Mouse (Mus musculus) hindbrain, embryonic 15.5 days (tissue): ENCODE measurements at regions not wholly inside any gene's neighbourhood (a gene's known extent, or its start where the extent isn't known, plus 50 kb on each side); places are given as distances from the start of the nearest gene placed in this dataset.

Experiments
- ATAC-seq: fragments of 200-750 bp; cut with Nextera tagmentation; 2 replicates; pipeline ENCODE4 v1.8.0; 2017; ENCODE audit warnings: low read depth, moderate number of reproducible peaks, moderate TSS enrichment; ENCODE audit not compliant: low FRiP score
- H3K27ac ChIP-seq: fragments of 300-500 bp; sonication (generic); replicated peaks from 2 replicates; pipeline ENCODE4 v1.5.1; 2015; ENCODE audit warnings: mild to moderate bottlenecking, inconsistent platforms
- H3K27me3 ChIP-seq: fragments of 300-500 bp; sonication (generic); 2 replicates; pipeline ENCODE4 v1.6.1; 2015; ENCODE audit warnings: control low read depth, inconsistent platforms
- H3K36me3 ChIP-seq: fragments of 300-500 bp; sonication (generic); 2 replicates; pipeline ENCODE4 v1.6.1; 2015; ENCODE audit warnings: control low read depth, inconsistent platforms
- H3K4me1 ChIP-seq: fragments of 300-500 bp; sonication (generic); replicated peaks from 2 replicates; pipeline ENCODE4 v1.6.1; 2015; ENCODE audit warnings: control low read depth, inconsistent platforms
- H3K4me2 ChIP-seq: fragments of 300-500 bp; sonication (generic); 2 replicates; pipeline ENCODE4 v1.6.1; 2015; ENCODE audit warnings: moderate library complexity, mild to moderate bottlenecking, inconsistent platforms
- H3K4me3 ChIP-seq: fragments of 300-500 bp; sonication (generic); 2 replicates; pipeline ENCODE4 v1.5.1; 2015; ENCODE audit warnings: mild to moderate bottlenecking, inconsistent platforms
- H3K9ac ChIP-seq: fragments of 300-500 bp; sonication (generic); 2 replicates; pipeline ENCODE4 v1.6.1; 2015; ENCODE audit warnings: inconsistent platforms
- H3K9me3 ChIP-seq: fragments of 300-500 bp; sonication (generic); 2 replicates; pipeline ENCODE4 v1.6.1; 2016; ENCODE audit warnings: control low read depth, inconsistent platforms
- WGBS: fragments of 180-500 bp; shearing (Covaris S2); methylation state at CpG from one replicate; pipeline ENCODE4 v1.1.7; 2015; 5-methylcytosine and 5-hydroxymethylcytosine counted together

DNA sequence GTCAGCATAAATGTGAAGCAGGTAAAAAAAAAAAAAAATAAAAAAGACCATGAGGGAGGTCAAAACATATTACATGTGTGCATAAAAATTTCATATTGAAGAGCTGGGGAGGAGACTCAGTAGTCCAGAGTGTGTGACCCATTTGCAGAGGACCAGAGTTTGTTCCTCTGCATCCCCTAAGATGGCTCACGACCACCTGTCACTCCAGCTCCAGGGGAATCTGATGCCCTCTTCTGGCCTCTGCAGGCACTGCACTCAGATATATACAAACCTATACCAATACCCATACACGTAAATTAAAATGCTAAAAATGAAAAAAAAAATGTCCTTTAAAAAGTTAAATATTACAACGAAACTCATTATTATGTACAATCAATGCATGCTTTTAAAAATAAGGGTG is 551.4 kb downstream of the Pdcd6ip start:
- no peak overlapping the region for H3K4me2 ChIP-seq
- WGBS = 65% methylated on average over 3 of the region's 3 CpGs
- H3K9me3 ChIP-seq = no peaks in the 10 kb centered on the region
- ATAC-seq = no peak
- H3K36me3 ChIP-seq = no peaks in the 10 kb centered on the region
- no peaks in the 10 kb centered on the region for H3K27me3 ChIP-seq
- no peak overlapping the region for H3K27ac ChIP-seq
- H3K9ac ChIP-seq = no peak overlapping the region
- no peak overlapping the region for H3K4me3 ChIP-seq
- peaks cover 16% of the 10 kb centered on the region; the same call in 1 of the 2 replicates for H3K4me1 ChIP-seq

DNA sequence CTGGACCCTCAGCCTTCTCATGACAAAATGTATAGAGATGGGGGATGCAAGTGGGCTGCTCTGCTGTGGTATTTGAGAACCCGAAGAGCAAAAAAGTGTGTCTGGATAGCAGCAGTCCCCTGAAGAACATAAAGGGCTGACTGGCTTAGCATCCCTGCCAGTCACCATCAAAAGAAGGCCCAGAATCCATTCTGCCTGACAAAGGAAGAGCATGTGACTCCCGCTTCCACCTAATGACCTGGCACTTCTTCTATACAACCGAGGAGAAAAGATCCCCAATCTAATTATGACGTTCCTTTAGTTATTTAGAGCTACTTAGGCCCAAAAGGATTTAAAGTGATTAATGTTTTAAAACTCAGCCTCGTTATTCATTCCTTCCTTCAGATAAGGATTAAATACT is 559.0 kb downstream of the Pdcd6ip start:
- Histone ChIP-seq H3K36me3 (no peaks in the 10 kb centered on the region), H3K4me3 (no peak overlapping the region), H3K9me3 (no peaks in the 10 kb centered on the region), H3K27ac (no peak overlapping the region), H3K4me2 (no peak overlapping the region), H3K9ac (no peak overlapping the region), H3K4me1 (no peaks in the 10 kb centered on the region), H3K27me3 (no peaks in the 10 kb centered on the region)
- 50% methylated on average over 5 of the region's 5 CpGs for WGBS
- ATAC-seq = no peak

DNA sequence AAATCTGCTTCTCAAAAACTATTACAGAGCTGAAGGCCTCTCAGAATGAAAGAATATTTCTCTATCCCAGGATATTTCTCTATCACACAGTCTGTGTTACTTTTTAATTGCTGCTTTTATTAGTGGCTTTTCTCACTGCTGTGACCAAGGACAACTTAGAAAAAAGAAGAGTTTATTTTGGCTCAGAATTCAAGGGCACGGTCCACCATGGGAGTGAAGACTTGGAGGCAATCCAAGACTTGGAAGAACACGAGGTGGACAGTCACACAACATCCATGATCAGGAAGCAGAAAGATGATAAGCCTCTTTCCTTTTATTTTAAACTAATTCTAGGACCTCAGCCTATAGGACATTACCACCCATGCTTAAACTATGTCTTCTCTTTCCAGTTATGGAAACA is 561.5 kb downstream of the Pdcd6ip start:
- Histone ChIP-seq H3K4me3 (no peak overlapping the region), H3K9me3 (no peaks in the 10 kb centered on the region), H3K9ac (no peak overlapping the region), H3K27me3 (no peaks in the 10 kb centered on the region), H3K36me3 (no peaks in the 10 kb centered on the region), H3K4me2 (no peak overlapping the region), H3K27ac (no peak overlapping the region), H3K4me1 (no peaks in the 10 kb centered on the region)
- ATAC-seq = no peak
- 75% methylated on average over 2 of the region's 2 CpGs for WGBS

DNA sequence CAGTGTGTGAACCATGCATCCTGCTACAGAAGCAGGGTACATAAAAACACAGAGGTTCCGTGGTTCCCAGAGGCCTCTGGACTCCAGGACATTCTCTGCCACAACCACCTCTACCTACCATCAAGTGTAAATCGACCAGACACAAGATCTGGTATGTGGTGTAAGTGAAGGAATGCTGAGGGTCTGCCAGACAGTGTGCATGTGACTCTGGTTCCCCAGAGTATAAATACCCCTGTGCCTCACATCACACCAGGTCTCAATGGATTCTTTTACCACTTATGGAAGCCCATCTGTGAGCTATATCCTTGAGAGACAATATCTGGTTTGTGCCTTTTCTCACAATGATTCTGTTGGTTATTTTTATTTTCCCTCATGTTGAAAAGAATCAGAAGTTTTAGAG is 563.0 kb downstream of the Pdcd6ip start:
- Histone ChIP-seq H3K4me1 (no peaks in the 10 kb centered on the region), H3K27ac (no peak overlapping the region), H3K27me3 (no peaks in the 10 kb centered on the region), H3K9ac (no peak overlapping the region), H3K9me3 (no peaks in the 10 kb centered on the region), H3K4me2 (no peak overlapping the region), H3K36me3 (no peaks in the 10 kb centered on the region), H3K4me3 (no peak overlapping the region)
- 79% methylated on average over 2 of the region's 2 CpGs for WGBS
- no peak for ATAC-seq

DNA sequence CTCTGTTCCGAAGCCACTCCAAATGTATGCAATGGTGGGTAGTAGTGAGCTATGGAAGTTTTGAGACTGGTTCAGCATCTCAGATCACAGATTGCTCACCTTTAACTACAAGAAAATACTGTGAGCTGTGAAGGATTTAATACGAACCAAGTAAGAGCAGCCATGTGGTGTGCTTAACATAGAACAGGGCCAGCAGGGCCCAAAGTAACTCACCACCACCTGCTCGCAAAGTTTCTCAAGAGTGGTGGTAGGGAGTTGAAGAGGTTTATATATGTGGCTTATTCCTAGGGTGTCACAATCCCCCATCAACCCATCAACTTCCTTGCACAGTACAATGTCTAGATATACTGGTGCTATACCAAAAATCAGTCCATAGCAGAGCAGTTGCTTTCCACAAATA is 573.4 kb downstream of the Pdcd6ip start:
- Histone ChIP-seq H3K9me3 (no peaks in the 10 kb centered on the region), H3K4me3 (no peak overlapping the region), H3K27me3 (no peaks in the 10 kb centered on the region), H3K4me1 (no peaks in the 10 kb centered on the region), H3K9ac (no peak overlapping the region), H3K27ac (no peak overlapping the region), H3K36me3 (no peaks in the 10 kb centered on the region), H3K4me2 (no peak overlapping the region)
- WGBS = 94% methylated on average over 3 of the region's 3 CpGs
- ATAC-seq = no peak

DNA sequence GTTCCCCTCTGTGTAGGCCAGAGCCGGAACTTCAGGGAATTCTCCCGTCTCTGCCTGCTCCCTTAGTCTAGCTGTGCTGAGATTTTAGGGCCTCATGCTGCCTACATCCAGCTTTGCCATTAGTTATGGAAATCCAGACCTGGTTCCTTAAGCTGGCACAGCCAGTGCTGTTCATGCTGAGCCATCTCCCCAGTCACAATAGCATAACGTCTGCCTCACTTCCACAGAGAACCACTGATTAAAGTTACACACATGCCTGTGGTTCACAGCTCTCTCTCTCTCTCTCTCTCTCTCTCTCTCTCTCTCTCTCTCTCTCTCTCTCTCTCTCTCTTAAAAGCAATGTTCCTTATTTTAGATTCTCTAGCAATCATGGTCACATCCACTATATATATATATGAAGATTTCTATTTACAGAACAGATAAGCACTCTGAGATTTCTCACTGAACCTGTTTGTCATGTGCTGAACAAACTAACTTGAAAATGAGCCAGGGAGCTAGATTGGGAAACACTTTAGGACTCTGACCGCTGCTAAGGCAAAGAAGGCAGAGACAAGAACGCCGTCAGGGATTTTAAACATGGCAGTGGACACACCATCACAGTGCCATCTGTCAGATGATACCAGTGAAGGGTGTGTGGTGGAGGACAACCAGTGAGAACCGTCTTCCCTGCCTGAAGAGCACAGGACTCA is 584.9 kb downstream of the Pdcd6ip start:
- Histone ChIP-seq H3K9me3 (no peaks in the 10 kb centered on the region), H3K27me3 (no peaks in the 10 kb centered on the region), H3K9ac (no peak overlapping the region), H3K4me1 (no peaks in the 10 kb centered on the region), H3K36me3 (no peaks in the 10 kb centered on the region), H3K27ac (no peak overlapping the region), H3K4me2 (no peak overlapping the region), H3K4me3 (no peak overlapping the region)
- WGBS = 72% methylated on average over 7 of the region's 7 CpGs
- no peak for ATAC-seq

DNA sequence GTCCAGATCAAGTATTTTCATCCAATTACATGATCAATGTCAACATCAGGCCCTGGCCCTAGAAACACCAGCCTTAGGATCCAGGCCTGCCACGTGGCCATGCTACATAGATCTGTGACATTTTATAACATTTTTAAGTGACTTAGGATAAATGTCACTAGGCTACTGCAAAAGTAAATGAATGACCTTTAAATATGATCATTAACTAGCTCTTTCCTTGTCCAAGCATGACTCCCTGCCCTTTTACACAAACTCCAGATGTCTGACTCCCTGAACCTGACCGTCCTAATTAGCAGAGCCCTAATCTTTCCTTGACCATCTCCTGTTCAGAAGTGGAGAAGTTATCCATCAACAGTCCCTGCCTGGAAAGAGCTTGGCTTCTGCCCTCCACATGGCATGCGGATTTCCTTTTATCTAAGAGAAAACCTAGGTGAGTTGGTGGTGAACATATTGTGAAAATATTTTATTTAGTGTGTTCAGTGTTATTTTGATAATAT is 585.8 kb downstream of the Pdcd6ip start:
- WGBS = 86% methylated on average over 3 of the region's 3 CpGs
- H3K9me3 ChIP-seq = no peaks in the 10 kb centered on the region
- no peak overlapping the region for H3K27ac ChIP-seq
- no peaks in the 10 kb centered on the region for H3K4me1 ChIP-seq
- no peak overlapping the region for H3K9ac ChIP-seq
- H3K4me2 ChIP-seq = no peak overlapping the region
- ATAC-seq = no peak
- no peaks in the 10 kb centered on the region for H3K36me3 ChIP-seq
- no peak overlapping the region for H3K4me3 ChIP-seq
- no peaks in the 10 kb centered on the region for H3K27me3 ChIP-seq

DNA sequence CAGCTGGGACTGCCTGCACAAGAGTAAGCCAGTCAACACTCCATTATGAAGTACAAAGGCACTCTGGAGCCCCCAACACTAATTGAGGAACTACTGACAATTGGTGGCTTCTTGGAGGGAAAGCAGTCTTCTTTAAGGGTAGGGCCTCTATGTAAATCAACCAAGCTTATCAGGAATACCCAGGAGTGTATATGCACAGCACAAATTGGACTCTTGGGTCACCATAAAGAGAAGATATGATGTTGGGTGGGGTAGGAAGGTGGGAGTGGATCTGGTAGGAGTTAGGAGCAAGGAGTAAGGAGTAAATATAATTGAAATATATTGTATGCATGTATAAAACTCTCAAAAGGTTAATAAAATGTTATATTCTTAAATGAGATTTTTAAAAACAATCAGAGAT is 587.7 kb downstream of the Pdcd6ip start:
- Histone ChIP-seq H3K9me3 (no peaks in the 10 kb centered on the region), H3K27ac (no peak overlapping the region), H3K4me3 (no peak overlapping the region), H3K4me2 (no peak overlapping the region), H3K27me3 (no peaks in the 10 kb centered on the region), H3K9ac (no peak overlapping the region), H3K36me3 (no peaks in the 10 kb centered on the region), H3K4me1 (no peaks in the 10 kb centered on the region)
- ATAC-seq = no peak

DNA sequence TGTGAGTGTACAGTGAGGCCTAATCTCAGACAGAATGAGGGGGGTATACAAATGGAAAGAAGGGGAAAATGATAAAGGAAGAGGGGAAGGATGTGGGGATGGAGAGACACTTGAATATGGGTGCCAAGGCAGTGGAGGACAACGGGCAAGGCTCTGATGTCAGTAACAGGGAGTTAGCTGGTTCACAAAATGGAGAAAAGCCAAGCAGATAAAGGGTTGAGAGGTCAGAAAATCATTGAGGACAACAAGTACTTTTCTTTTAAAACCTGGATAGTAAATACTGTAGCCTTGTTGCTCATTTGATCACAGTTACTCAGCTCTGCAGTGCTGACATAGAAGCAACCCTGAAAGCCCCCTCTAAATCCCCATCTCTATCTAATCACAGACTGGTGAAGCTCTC is 588.3 kb downstream of the Pdcd6ip start:
- H3K4me2 ChIP-seq = no peak overlapping the region
- no peak overlapping the region for H3K4me3 ChIP-seq
- H3K36me3 ChIP-seq = no peaks in the 10 kb centered on the region
- no peaks in the 10 kb centered on the region for H3K27me3 ChIP-seq
- no peak overlapping the region for H3K9ac ChIP-seq
- no peaks in the 10 kb centered on the region for H3K9me3 ChIP-seq
- 87% methylated on average over 1 of the region's 1 CpGs for WGBS
- no peak overlapping the region for H3K27ac ChIP-seq
- no peak for ATAC-seq
- no peaks in the 10 kb centered on the region for H3K4me1 ChIP-seq

DNA sequence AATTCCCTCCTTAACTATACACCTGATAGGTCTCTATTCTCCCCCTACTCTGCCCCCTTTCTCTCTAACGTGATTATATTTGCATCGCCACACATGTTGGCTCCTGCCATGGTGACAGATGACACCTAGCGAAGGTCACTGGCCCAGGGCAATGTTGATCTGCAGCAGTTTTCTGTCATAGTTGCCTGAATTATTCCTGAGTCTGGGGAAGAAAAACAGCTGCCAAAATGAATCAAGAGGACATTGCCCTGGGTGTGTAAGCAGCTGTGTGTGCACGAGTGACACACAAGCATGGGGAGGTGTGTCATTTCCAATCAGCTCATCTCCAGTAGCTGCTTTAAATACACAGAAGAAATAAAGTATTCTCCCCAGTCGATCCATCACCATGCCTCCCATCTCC is 592.5 kb downstream of the Pdcd6ip start:
- Histone ChIP-seq H3K27me3 (no peaks in the 10 kb centered on the region), H3K4me1 (no peaks in the 10 kb centered on the region), H3K4me2 (no peak overlapping the region), H3K9ac (no peak overlapping the region), H3K36me3 (no peaks in the 10 kb centered on the region), H3K9me3 (no peaks in the 10 kb centered on the region), H3K4me3 (no peak overlapping the region), H3K27ac (no peak overlapping the region)
- no peak for ATAC-seq
- WGBS = 59% methylated on average over 5 of the region's 5 CpGs

DNA sequence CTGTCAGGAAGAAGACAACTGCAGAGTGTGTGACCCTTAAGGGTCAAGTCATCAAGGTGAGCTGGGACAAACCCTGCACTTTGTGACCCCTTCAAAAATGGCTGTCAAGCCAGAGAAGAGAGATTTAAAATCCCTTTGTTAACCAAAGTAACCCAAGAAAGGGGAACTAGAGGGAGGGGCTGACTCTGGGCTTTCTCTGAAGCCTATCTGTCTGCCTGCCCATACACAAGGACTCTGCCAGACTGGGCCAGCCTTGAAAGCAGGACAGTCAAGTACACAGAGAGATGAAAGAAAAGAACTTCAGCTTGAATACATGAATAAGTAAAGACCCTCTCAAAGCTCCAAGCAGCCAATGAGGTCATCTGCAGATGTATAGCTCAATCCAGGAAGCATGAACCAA is 595.3 kb downstream of the Pdcd6ip start:
- Histone ChIP-seq H3K27me3 (no peaks in the 10 kb centered on the region), H3K27ac (no peak overlapping the region), H3K4me1 (no peaks in the 10 kb centered on the region), H3K4me2 (no peak overlapping the region), H3K9me3 (no peaks in the 10 kb centered on the region), H3K9ac (no peak overlapping the region), H3K36me3 (no peaks in the 10 kb centered on the region), H3K4me3 (no peak overlapping the region)
- no peak for ATAC-seq

DNA sequence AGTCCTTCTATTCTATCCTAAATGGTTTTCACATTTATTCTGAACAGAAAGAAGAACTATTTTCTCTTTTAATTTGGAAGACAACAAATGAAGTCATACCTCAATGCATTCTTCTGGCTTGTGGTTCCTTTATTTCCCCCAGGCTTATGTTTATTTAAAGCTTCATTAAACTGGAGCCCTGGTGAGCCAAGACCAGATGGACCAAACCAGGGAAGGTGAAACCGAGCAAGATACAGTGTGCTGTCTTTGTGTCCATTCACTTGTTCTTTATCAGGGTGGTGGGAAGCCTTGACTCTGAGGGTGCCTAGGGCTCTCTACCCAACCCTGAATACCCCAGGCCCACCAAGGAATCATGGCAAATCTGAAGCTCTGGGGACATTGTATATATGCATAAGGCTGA is 606.3 kb downstream of the Pdcd6ip start:
- Histone ChIP-seq H3K27ac (no peak overlapping the region), H3K9me3 (no peaks in the 10 kb centered on the region), H3K27me3 (no peaks in the 10 kb centered on the region), H3K4me1 (no peaks in the 10 kb centered on the region), H3K4me2 (no peak overlapping the region), H3K4me3 (no peak overlapping the region), H3K36me3 (no peaks in the 10 kb centered on the region), H3K9ac (no peak overlapping the region)
- ATAC-seq = no peak
- 67% methylated on average over 1 of the region's 1 CpGs for WGBS

DNA sequence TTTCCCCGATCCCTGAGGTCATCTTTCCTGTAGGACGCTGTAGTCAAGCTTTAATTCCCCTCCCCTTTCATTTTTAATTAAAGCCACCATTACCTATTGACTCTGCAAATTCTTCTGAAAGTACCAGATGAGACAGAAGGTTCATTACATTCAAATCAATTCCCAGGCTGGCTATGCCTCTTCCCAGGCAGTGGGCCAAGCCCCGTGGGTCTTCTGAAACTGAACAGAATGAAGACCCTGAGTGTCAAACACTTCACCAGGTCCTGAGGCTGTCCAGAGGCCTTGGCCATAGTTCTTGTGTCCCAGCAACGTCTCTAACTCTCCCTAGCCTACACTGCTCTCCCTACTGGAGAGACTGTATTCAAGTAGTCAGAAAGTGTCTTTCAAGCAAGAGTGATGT is 607.4 kb downstream of the Pdcd6ip start:
- no peak for ATAC-seq
- WGBS = 53% methylated on average over 4 of the region's 4 CpGs

More for the DNA sequence above, 607.4 kb downstream of the Pdcd6ip start:
- no peaks in the 10 kb centered on the region for H3K4me1 ChIP-seq
- H3K27me3 ChIP-seq = no peaks in the 10 kb centered on the region
- no peak overlapping the region for H3K4me2 ChIP-seq
- H3K9me3 ChIP-seq = no peaks in the 10 kb centered on the region
- no peak overlapping the region for H3K9ac ChIP-seq
- H3K36me3 ChIP-seq = no peaks in the 10 kb centered on the region
- H3K27ac ChIP-seq = no peak overlapping the region
- H3K4me3 ChIP-seq = no peak overlapping the region
